Mouse (Mus musculus): Measurements from ENCODE around the gene Ifrd1. TPM values are rescaled to one million over a fixed set of nuclear protein-coding genes. Genes with fewer than 3 reads are reported as not detected.

Gene Ifrd1
- polyA plus RNA-seq, 1 experiment: 107 TPM

DNA sequence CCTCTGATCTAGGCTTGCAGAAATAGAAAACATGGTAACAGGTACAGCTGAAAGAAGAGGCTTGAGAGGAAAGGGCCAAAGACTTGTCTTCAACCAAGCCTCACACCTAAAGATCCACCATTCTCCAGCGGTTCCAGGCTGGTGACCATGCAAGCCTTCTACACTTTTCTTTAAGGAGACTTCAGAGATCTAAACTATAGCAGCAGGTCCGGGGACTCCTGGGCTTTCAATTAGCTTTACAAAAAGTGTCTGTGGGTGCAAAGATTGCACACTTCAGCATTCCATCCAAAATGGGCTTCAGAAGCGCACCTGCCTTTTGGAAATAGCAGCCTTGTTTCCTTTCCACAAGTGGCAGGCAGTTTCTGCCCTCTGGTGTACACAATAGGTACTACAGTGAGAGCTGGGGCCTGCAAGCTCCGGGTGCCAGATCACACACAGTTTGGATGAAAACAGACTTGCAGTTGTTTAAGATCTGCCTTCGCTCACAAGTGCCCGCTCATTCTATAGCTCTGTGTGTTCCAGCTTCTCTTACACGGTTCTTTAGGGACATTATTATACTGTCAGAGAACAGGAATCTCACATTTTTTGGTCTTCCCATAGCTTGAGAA is 48.4 kb downstream of the Ifrd1 start:
- Histone ChIP-seq H3K4me1 (ENCODE audit: control insufficient read depth, insufficient read depth, low read length) (no peaks in the 10 kb centered on the region), H3K9ac (ENCODE audit: low read depth, poor library complexity, severe bottlenecking) (no peak overlapping the region), H3K36me3 (ENCODE audit: control insufficient read depth, insufficient read depth, low read length, poor library complexity, severe bottlenecking) (peaks cover 36% of the 10 kb centered on the region), H3K4me3 (ENCODE audit: low read depth, low read length) (no peak overlapping the region), H3K9me3 (replicated peaks; ENCODE audit: control insufficient read depth, insufficient read depth, low read length, poor library complexity, severe bottlenecking) (no peaks in the 10 kb centered on the region), H3K27me3 (ENCODE audit: control insufficient read depth, insufficient read depth, low read length, poor library complexity, severe bottlenecking) (no peaks in the 10 kb centered on the region), H3K27ac (ENCODE audit: insufficient read depth, low read length) (no peak overlapping the region)
- TF ChIP-seq POLR2A (IDR thresholded peaks at IDR 0.05; ENCODE audit: insufficient read depth, low read length): no peak
- peak; percentile 58 for TF ChIP-seq CTCF (IDR thresholded peaks at IDR 0.05; ENCODE audit: low read depth, low read length)
- no peak for TF ChIP-seq EP300 (IDR thresholded peaks at IDR 0.05; ENCODE audit: insufficient read depth, low read depth, low read length)

DNA sequence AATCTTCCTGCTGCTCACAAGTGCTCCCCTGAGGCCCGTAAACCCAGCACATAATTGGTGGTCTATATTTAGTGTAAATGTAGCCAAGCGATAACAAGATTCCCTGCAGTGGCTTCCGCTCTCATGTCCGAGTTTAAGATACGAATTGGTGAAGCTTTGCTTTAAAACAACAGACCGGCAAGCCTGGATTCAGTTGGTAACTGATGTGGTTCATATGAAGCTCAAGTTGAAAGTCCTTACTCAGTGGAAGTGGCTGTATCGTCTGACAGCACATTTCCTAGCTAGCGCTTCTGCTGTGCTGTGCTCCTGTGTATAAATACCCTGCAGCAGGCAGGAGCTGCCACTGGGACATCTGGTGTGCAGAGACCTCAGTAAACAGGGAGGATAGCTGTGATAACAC is 49.0 kb downstream of the Ifrd1 start, which contains the start of gene Lsmem1:
TSS of gene Lsmem1 (minus strand) at position 189 of the 400 bp plus-strand sequence.
- no peak within 1 kb of the TSS for H3K4me3 ChIP-seq (ENCODE audit: low read depth, low read length)
- H3K4me1 ChIP-seq (ENCODE audit: control insufficient read depth, insufficient read depth, low read length): no peaks in the 10 kb centered on the region
- H3K36me3 ChIP-seq (ENCODE audit: control insufficient read depth, insufficient read depth, low read length, poor library complexity, severe bottlenecking): peaks cover 31% of the 10 kb centered on the region
- no peaks in the 10 kb centered on the region for H3K9me3 ChIP-seq (replicated peaks; ENCODE audit: control insufficient read depth, insufficient read depth, low read length, poor library complexity, severe bottlenecking)
- no peaks in the 10 kb centered on the region for H3K27me3 ChIP-seq (ENCODE audit: control insufficient read depth, insufficient read depth, low read length, poor library complexity, severe bottlenecking)
- no peak for TF ChIP-seq CTCF (IDR thresholded peaks at IDR 0.05; ENCODE audit: low read depth, low read length)
- TF ChIP-seq POLR2A (IDR thresholded peaks at IDR 0.05; ENCODE audit: insufficient read depth, low read length): no peak
- no peak for TF ChIP-seq EP300 (IDR thresholded peaks at IDR 0.05; ENCODE audit: insufficient read depth, low read depth, low read length)
- no peak within 1 kb of the TSS for H3K27ac ChIP-seq (ENCODE audit: insufficient read depth, low read length)
- no peak within 1 kb of the TSS for H3K9ac ChIP-seq (ENCODE audit: low read depth, poor library complexity, severe bottlenecking)

DNA sequence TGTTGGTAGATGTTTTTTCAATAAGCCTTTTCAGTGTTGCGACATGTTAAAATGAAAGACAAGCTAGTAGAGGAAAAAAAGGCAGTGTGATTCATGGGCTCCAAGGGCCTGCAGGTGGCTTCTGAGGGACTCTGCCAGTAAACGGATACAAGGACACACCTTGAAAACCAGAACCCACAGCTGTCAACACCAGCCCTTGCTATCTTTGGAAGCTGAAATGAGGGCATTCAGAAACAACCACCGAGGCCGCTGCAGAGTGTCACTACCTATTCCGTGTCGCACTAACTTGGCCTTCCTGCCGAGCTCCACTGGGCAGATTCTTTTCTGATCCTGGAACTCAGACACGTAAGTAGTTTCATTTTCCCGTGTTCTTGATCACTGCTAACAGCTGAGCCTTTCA is 49.9 kb downstream of the Ifrd1 start:
- no peaks in the 10 kb centered on the region for H3K4me1 ChIP-seq (ENCODE audit: control insufficient read depth, insufficient read depth, low read length)
- no peaks in the 10 kb centered on the region for H3K27me3 ChIP-seq (ENCODE audit: control insufficient read depth, insufficient read depth, low read length, poor library complexity, severe bottlenecking)
- no peak overlapping the region for H3K27ac ChIP-seq (ENCODE audit: insufficient read depth, low read length)
- H3K4me3 ChIP-seq (ENCODE audit: low read depth, low read length): no peak overlapping the region
- no peaks in the 10 kb centered on the region for H3K9me3 ChIP-seq (replicated peaks; ENCODE audit: control insufficient read depth, insufficient read depth, low read length, poor library complexity, severe bottlenecking)
- no peak overlapping the region for H3K9ac ChIP-seq (ENCODE audit: low read depth, poor library complexity, severe bottlenecking)
- H3K36me3 ChIP-seq (ENCODE audit: control insufficient read depth, insufficient read depth, low read length, poor library complexity, severe bottlenecking): peaks cover 22% of the 10 kb centered on the region
- TF ChIP-seq POLR2A (IDR thresholded peaks at IDR 0.05; ENCODE audit: insufficient read depth, low read length) (no peak), CTCF (IDR thresholded peaks at IDR 0.05; ENCODE audit: low read depth, low read length) (no peak), EP300 (IDR thresholded peaks at IDR 0.05; ENCODE audit: insufficient read depth, low read depth, low read length) (no peak)

DNA sequence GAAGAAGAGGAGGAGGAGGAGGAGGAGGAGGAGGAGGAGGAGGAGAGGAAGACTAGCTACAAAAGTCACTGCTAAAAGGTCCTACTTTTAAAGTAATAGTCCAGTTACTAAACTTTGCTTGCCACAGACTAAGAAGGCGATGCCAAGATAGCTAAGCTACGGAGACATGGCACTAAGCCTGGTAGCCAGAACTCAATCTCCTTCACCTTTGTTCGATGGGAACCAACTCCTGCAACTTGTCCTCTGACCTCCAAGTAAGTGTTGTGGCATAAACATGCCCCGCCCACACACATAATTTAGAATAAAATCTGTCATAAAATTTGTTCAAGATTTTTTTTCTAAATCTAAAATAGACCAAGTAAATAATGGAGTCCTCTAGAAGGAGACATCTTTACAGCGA is 50.3 kb downstream of the Ifrd1 start:
- H3K4me3 ChIP-seq (ENCODE audit: low read depth, low read length): no peak overlapping the region
- TF ChIP-seq EP300 (IDR thresholded peaks at IDR 0.05; ENCODE audit: insufficient read depth, low read depth, low read length) (no peak), POLR2A (IDR thresholded peaks at IDR 0.05; ENCODE audit: insufficient read depth, low read length) (no peak), CTCF (IDR thresholded peaks at IDR 0.05; ENCODE audit: low read depth, low read length) (no peak)
- H3K27ac ChIP-seq (ENCODE audit: insufficient read depth, low read length): no peak overlapping the region
- no peaks in the 10 kb centered on the region for H3K9me3 ChIP-seq (replicated peaks; ENCODE audit: control insufficient read depth, insufficient read depth, low read length, poor library complexity, severe bottlenecking)
- H3K27me3 ChIP-seq (ENCODE audit: control insufficient read depth, insufficient read depth, low read length, poor library complexity, severe bottlenecking): no peaks in the 10 kb centered on the region
- no peak overlapping the region for H3K9ac ChIP-seq (ENCODE audit: low read depth, poor library complexity, severe bottlenecking)
- peaks cover 21% of the 10 kb centered on the region for H3K36me3 ChIP-seq (ENCODE audit: control insufficient read depth, insufficient read depth, low read length, poor library complexity, severe bottlenecking)
- H3K4me1 ChIP-seq (ENCODE audit: control insufficient read depth, insufficient read depth, low read length): no peaks in the 10 kb centered on the region

DNA sequence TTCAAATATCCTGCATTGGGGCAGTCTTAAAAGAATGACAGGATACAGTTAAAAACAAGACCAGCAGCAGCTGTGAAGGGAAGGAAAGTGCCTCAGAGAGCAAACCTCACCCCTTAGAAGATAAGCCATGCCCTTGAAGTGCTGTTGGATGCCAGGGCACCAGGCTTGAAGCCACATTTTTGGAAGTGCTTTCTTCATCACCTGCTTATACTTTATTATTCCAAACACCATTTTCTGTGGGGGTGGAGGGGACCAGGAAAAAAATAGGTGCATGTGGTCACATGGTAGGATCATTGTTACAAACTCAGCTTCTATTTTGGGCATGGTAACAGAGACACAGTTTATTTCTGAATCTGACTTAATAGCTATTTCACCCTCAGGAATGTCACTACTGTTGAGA is 50.8 kb downstream of the Ifrd1 start:
- H3K27me3 ChIP-seq (ENCODE audit: control insufficient read depth, insufficient read depth, low read length, poor library complexity, severe bottlenecking): no peaks in the 10 kb centered on the region
- H3K4me1 ChIP-seq (ENCODE audit: control insufficient read depth, insufficient read depth, low read length): no peaks in the 10 kb centered on the region
- no peak for TF ChIP-seq CTCF (IDR thresholded peaks at IDR 0.05; ENCODE audit: low read depth, low read length)
- no peak for TF ChIP-seq EP300 (IDR thresholded peaks at IDR 0.05; ENCODE audit: insufficient read depth, low read depth, low read length)
- TF ChIP-seq POLR2A (IDR thresholded peaks at IDR 0.05; ENCODE audit: insufficient read depth, low read length): no peak
- no peak overlapping the region for H3K4me3 ChIP-seq (ENCODE audit: low read depth, low read length)
- no peak overlapping the region for H3K9ac ChIP-seq (ENCODE audit: low read depth, poor library complexity, severe bottlenecking)
- H3K27ac ChIP-seq (ENCODE audit: insufficient read depth, low read length): no peak overlapping the region
- H3K36me3 ChIP-seq (ENCODE audit: control insufficient read depth, insufficient read depth, low read length, poor library complexity, severe bottlenecking): peaks cover 17% of the 10 kb centered on the region
- no peaks in the 10 kb centered on the region for H3K9me3 ChIP-seq (replicated peaks; ENCODE audit: control insufficient read depth, insufficient read depth, low read length, poor library complexity, severe bottlenecking)

DNA sequence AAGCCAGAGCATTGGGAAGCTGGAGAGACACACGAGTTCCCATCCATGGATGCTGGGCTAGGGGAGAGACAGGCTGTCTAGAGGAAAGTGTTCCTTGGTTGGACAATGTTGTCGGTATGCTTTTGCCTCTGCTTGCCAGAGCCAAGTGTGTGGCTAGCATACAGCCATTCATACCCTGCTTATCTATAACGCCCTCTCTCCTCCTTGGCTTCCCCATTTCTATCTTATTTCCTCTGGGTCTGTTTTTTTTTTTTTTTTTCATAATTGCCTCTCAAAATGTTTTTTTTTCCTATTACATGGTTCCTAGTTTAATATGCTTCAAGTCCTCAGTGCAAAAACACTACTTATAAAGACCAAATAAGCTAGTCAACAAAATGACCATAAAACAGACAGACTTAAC is 62.8 kb downstream of the Ifrd1 start:
- Histone ChIP-seq H3K4me3 (ENCODE audit: low read depth, low read length) (no peak overlapping the region), H3K36me3 (ENCODE audit: control insufficient read depth, insufficient read depth, low read length, poor library complexity, severe bottlenecking) (no peaks in the 10 kb centered on the region), H3K9me3 (replicated peaks; ENCODE audit: control insufficient read depth, insufficient read depth, low read length, poor library complexity, severe bottlenecking) (peaks cover 17% of the 10 kb centered on the region), H3K4me1 (ENCODE audit: control insufficient read depth, insufficient read depth, low read length) (no peaks in the 10 kb centered on the region), H3K27me3 (ENCODE audit: control insufficient read depth, insufficient read depth, low read length, poor library complexity, severe bottlenecking) (no peaks in the 10 kb centered on the region), H3K9ac (ENCODE audit: low read depth, poor library complexity, severe bottlenecking) (no peak overlapping the region), H3K27ac (ENCODE audit: insufficient read depth, low read length) (no peak overlapping the region)
- no peak for TF ChIP-seq EP300 (IDR thresholded peaks at IDR 0.05; ENCODE audit: insufficient read depth, low read depth, low read length)
- no peak for TF ChIP-seq CTCF (IDR thresholded peaks at IDR 0.05; ENCODE audit: low read depth, low read length)
- TF ChIP-seq POLR2A (IDR thresholded peaks at IDR 0.05; ENCODE audit: insufficient read depth, low read length): no peak
